Mouse (Mus musculus): ENCODE measurements around the gene Ltbp4. TPM values are rescaled to one million over a fixed set of nuclear protein-coding genes. Genes with fewer than 3 reads are reported as not detected.
A peak's percentile ranks its signal among the peaks of the same experiment; 100 is the strongest.

Gene Ltbp4
- polyA plus RNA-seq (2015; fragmentation: Nextera tagmentation; extraction: Ambion mirVana): 81.0 and 94.8 TPM in 2 replicates

GRCm38 (mm10) chr7:27337175-27337853 lies at the start of gene Ltbp4:
Ltbp4 (minus strand) TSS chr7:27337692.
- Histone ChIP-seq H3K4me1 (replicated peaks; ENCODE audit: control insufficient read depth, insufficient read depth) (peaks cover 5% of the 10 kb centered on the region; the same call in 1 of the 2 replicates), H3K4me3 (ENCODE audit: low read depth, low read length) (peak within 1 kb of the TSS; percentile 39), H3K36me3 (ENCODE audit: control insufficient read depth, insufficient read depth, low read length) (peaks cover 2% of the 10 kb centered on the region; the same call in 1 of the 2 replicates), H3K4me2 (replicated peaks; ENCODE audit: low read depth) (peak within 1 kb of the TSS; percentile 65), H3K9me3 (ENCODE audit: control insufficient read depth, low read length) (no peaks in the 10 kb centered on the region), H3K27ac (replicated peaks) (no peak within 1 kb of the TSS), H3K9ac (ENCODE audit: low read length) (peak within 1 kb of the TSS; percentile 45; the same call in 1 of the 2 replicates), H3K27me3 (ENCODE audit: control insufficient read depth, insufficient read depth, low read length) (no peaks in the 10 kb centered on the region)
- 3% methylated on average over 35 of the region's 36 CpGs for whole genome bisulfite sequencing
- TF ChIP-seq CTCF (IDR thresholded peaks at IDR 0.05; ENCODE audit: low read depth) (peak; percentile 4; the same call in 1 of the 2 replicates), EP300 (optimal IDR thresholded peaks at IDR 0.05) (no peak)
- ATAC-seq (ENCODE audit: low FRiP score, low TSS enrichment): peak; percentile 66
- peak; percentile 79 for DNase-seq (ENCODE audit: low spot score)

- WGBS: 78% methylated on average over 2 of the region's 4 CpGs
- ATAC-seq (ENCODE audit: low FRiP score, low TSS enrichment) (peak; percentile 53), DNase-seq (ENCODE audit: low spot score) (peak; percentile 68)
- Histone ChIP-seq H3K27me3 (ENCODE audit: control insufficient read depth, insufficient read depth, low read length) (no peaks in the 10 kb centered on the region), H3K4me3 (ENCODE audit: low read depth, low read length) (no peak overlapping the region), H3K36me3 (ENCODE audit: control insufficient read depth, insufficient read depth, low read length) (no peaks in the 10 kb centered on the region), H3K4me1 (replicated peaks; ENCODE audit: control insufficient read depth, insufficient read depth) (no peaks in the 10 kb centered on the region), H3K9me3 (ENCODE audit: control insufficient read depth, low read length) (no peaks in the 10 kb centered on the region), H3K9ac (ENCODE audit: low read length) (no peak overlapping the region), H3K27ac (replicated peaks) (no peak overlapping the region), H3K4me2 (replicated peaks; ENCODE audit: low read depth) (no peak overlapping the region)
- TF ChIP-seq EP300 (optimal IDR thresholded peaks at IDR 0.05): no peak
- peak; percentile 87 for TF ChIP-seq CTCF (IDR thresholded peaks at IDR 0.05; ENCODE audit: low read depth)
Observed at GRCm38 (mm10) chr7:27384731-27385130, 47.2 kb upstream of the Ltbp4 start.

DNA sequence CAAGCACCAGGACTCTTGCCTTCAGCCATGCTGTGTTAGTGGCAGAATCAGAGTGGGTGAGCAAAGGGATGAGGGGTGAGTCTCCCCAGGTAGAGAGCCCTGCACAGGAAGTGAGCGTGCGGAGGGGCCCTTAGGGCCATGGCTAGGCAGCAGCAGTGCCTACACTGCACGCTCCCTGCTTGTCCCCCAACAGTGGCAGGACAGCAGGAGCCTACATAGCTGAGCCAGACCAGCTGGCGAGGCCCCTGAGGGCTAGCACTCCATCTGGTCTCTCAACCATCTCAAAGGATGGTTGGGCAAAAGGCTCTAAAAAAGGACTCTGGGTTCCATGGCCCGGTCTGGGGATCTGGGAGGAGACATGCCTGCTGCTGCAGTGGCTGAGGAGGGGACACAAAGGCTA lies 46.6 kb upstream of the Ltbp4 start:
- no peaks in the 10 kb centered on the region for H3K36me3 ChIP-seq (ENCODE audit: control insufficient read depth, insufficient read depth, low read length)
- H3K27me3 ChIP-seq (ENCODE audit: control insufficient read depth, insufficient read depth, low read length): no peaks in the 10 kb centered on the region
- H3K9me3 ChIP-seq (ENCODE audit: control insufficient read depth, low read length): no peaks in the 10 kb centered on the region
- no peak for ATAC-seq (ENCODE audit: low FRiP score, low TSS enrichment)
- H3K4me3 ChIP-seq (ENCODE audit: low read depth, low read length): no peak overlapping the region
- TF ChIP-seq EP300 (optimal IDR thresholded peaks at IDR 0.05): no peak
- no peak for TF ChIP-seq CTCF (IDR thresholded peaks at IDR 0.05; ENCODE audit: low read depth)
- 70% methylated on average over 5 of the region's 5 CpGs for WGBS
- no peak overlapping the region for H3K4me2 ChIP-seq (replicated peaks; ENCODE audit: low read depth)
- no peak for DNase-seq (ENCODE audit: low spot score)
- no peak overlapping the region for H3K27ac ChIP-seq (replicated peaks)
- H3K9ac ChIP-seq (ENCODE audit: low read length): no peak overlapping the region
- H3K4me1 ChIP-seq (replicated peaks; ENCODE audit: control insufficient read depth, insufficient read depth): no peaks in the 10 kb centered on the region

- 65% methylated on average over 1 of the region's 1 CpGs for WGBS
- no peak for ATAC-seq (ENCODE audit: low FRiP score, low TSS enrichment)
- no peak overlapping the region for H3K4me3 ChIP-seq (ENCODE audit: low read depth, low read length)
- H3K36me3 ChIP-seq (ENCODE audit: control insufficient read depth, insufficient read depth, low read length): no peaks in the 10 kb centered on the region
- TF ChIP-seq CTCF (IDR thresholded peaks at IDR 0.05; ENCODE audit: low read depth) (no peak), EP300 (optimal IDR thresholded peaks at IDR 0.05) (no peak)
- H3K4me2 ChIP-seq (replicated peaks; ENCODE audit: low read depth): no peak overlapping the region
- no peak overlapping the region for H3K27ac ChIP-seq (replicated peaks)
- H3K27me3 ChIP-seq (ENCODE audit: control insufficient read depth, insufficient read depth, low read length): no peaks in the 10 kb centered on the region
- H3K9ac ChIP-seq (ENCODE audit: low read length): no peak overlapping the region
- no peak for DNase-seq (ENCODE audit: low spot score)
- H3K4me1 ChIP-seq (replicated peaks; ENCODE audit: control insufficient read depth, insufficient read depth): no peaks in the 10 kb centered on the region
- H3K9me3 ChIP-seq (ENCODE audit: control insufficient read depth, low read length): no peaks in the 10 kb centered on the region
Observed at GRCm38 (mm10) chr7:27383233-27383632, 45.7 kb upstream of the Ltbp4 start.

- ATAC-seq (ENCODE audit: low FRiP score, low TSS enrichment): no peak
- H3K4me1 ChIP-seq (replicated peaks; ENCODE audit: control insufficient read depth, insufficient read depth): no peaks in the 10 kb centered on the region
- DNase-seq (ENCODE audit: low spot score): no peak
- no peak overlapping the region for H3K4me2 ChIP-seq (replicated peaks; ENCODE audit: low read depth)
- no peaks in the 10 kb centered on the region for H3K9me3 ChIP-seq (ENCODE audit: control insufficient read depth, low read length)
- H3K9ac ChIP-seq (ENCODE audit: low read length): no peak overlapping the region
- TF ChIP-seq EP300 (optimal IDR thresholded peaks at IDR 0.05) (no peak), CTCF (IDR thresholded peaks at IDR 0.05; ENCODE audit: low read depth) (no peak)
- no peak overlapping the region for H3K4me3 ChIP-seq (ENCODE audit: low read depth, low read length)
- H3K36me3 ChIP-seq (ENCODE audit: control insufficient read depth, insufficient read depth, low read length): no peaks in the 10 kb centered on the region
- no peaks in the 10 kb centered on the region for H3K27me3 ChIP-seq (ENCODE audit: control insufficient read depth, insufficient read depth, low read length)
- H3K27ac ChIP-seq (replicated peaks): no peak overlapping the region
- 39% methylated on average over 4 of the region's 4 CpGs for WGBS
Observed at GRCm38 (mm10) chr7:27381560-27381959, 44.1 kb upstream of the Ltbp4 start.

DNA sequence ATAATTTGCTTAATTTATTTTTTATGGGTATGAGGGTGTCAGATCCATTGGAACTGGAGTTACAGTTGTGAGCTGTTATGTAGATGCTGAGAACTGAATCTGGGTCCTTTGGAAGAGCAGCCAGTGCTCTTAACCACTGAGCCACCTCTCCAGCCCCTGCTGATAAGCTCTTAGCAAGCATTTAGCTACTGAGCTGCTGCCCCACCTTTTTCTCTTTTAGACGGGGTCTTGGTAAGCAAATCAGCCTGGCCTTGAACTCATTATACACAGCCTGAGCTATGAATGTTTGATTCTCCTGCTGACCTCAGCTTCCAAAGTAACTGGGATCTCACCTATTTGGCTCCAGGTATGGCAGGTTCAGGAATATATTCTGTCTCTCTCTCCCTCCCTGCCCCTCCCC lies 43.5 kb upstream of the Ltbp4 start:
- no peaks in the 10 kb centered on the region for H3K4me1 ChIP-seq (replicated peaks; ENCODE audit: control insufficient read depth, insufficient read depth)
- DNase-seq (ENCODE audit: low spot score): no peak
- H3K4me2 ChIP-seq (replicated peaks; ENCODE audit: low read depth): no peak overlapping the region
- no peak overlapping the region for H3K9ac ChIP-seq (ENCODE audit: low read length)
- ATAC-seq (ENCODE audit: low FRiP score, low TSS enrichment): no peak
- H3K9me3 ChIP-seq (ENCODE audit: control insufficient read depth, low read length): no peaks in the 10 kb centered on the region
- no peak overlapping the region for H3K4me3 ChIP-seq (ENCODE audit: low read depth, low read length)
- H3K36me3 ChIP-seq (ENCODE audit: control insufficient read depth, insufficient read depth, low read length): no peaks in the 10 kb centered on the region
- no peaks in the 10 kb centered on the region for H3K27me3 ChIP-seq (ENCODE audit: control insufficient read depth, insufficient read depth, low read length)
- no peak overlapping the region for H3K27ac ChIP-seq (replicated peaks)
- no peak for TF ChIP-seq CTCF (IDR thresholded peaks at IDR 0.05; ENCODE audit: low read depth)
- no peak for TF ChIP-seq EP300 (optimal IDR thresholded peaks at IDR 0.05)
- WGBS: 41% methylated on average over 1 of the region's 1 CpGs
